Mouse (Mus musculus): ENCODE measurements at regions not wholly inside any gene's neighbourhood (a gene's known extent, or its start where the extent isn't known, plus 50 kb on each side); places are given as distances from the start of the nearest gene placed in this dataset.
"Not testable (repeated sequence)": the region's sequence is repeated elsewhere in the genome, so short reads cannot be mapped to it uniquely, and the experiment has no call there.

- Histone ChIP-seq H3K4me3 (ENCODE audit: low read depth, low read length) (no peak overlapping the region), H3K9me3 (replicated peaks) (no peaks in the 10 kb centered on the region), H3K36me3 (replicated peaks) (no peaks in the 10 kb centered on the region), H3K27me3 (ENCODE audit: insufficient read depth, low read length) (no peaks in the 10 kb centered on the region; the same call in none of the 2 replicates), H3K4me1 (ENCODE audit: insufficient read depth, low read depth, low read length) (no peaks in the 10 kb centered on the region)
- TF ChIP-seq POLR2AphosphoS5 (IDR thresholded peaks at IDR 0.05; ENCODE audit: insufficient replicate concordance, low read depth, low read length) (no peak), GATA1 (IDR thresholded peaks at IDR 0.05; ENCODE audit: borderline replicate concordance, low read length) (no peak), GATA2 (IDR thresholded peaks at IDR 0.05; ENCODE audit: borderline replicate concordance, low read depth, low read length) (no peak), CTCF (IDR thresholded peaks at IDR 0.05; ENCODE audit: low read depth, low read length) (no peak), TAL1 (conservative IDR thresholded peaks at IDR 0.05; ENCODE audit: low read depth, low read length) (no peak)
- no peak for DNase-seq (ENCODE audit: low spot score)
- no peak for ATAC-seq (ENCODE audit: extremely low read depth, insufficient number of reproducible peaks, low FRiP score, poor library complexity, severe bottlenecking)
These were observed 78.2 kb downstream of the Cd2 start for GRCm38 (mm10) chr3:101209546-101209945.

- H3K4me3 ChIP-seq (ENCODE audit: low read depth, low read length): no peak overlapping the region
- no peak for TF ChIP-seq GATA1 (IDR thresholded peaks at IDR 0.05; ENCODE audit: borderline replicate concordance, low read length)
- no peak for TF ChIP-seq GATA2 (IDR thresholded peaks at IDR 0.05; ENCODE audit: borderline replicate concordance, low read depth, low read length)
- ATAC-seq (ENCODE audit: extremely low read depth, insufficient number of reproducible peaks, low FRiP score, poor library complexity, severe bottlenecking): no peak
These were observed 79.0 kb downstream of the Cd2 start for GRCm38 (mm10) chr3:101208751-101209150.

GRCm38 (mm10) chr3:101206172-101206571, 81.6 kb downstream of the Cd2 start:
- not testable (repeated sequence) for H3K4me3 ChIP-seq (ENCODE audit: low read depth, low read length); DNase-seq (ENCODE audit: low spot score); H3K9me3 ChIP-seq (replicated peaks); H3K4me1 ChIP-seq (ENCODE audit: insufficient read depth, low read depth, low read length); H3K27me3 ChIP-seq (ENCODE audit: insufficient read depth, low read length); ATAC-seq (ENCODE audit: extremely low read depth, insufficient number of reproducible peaks, low FRiP score, poor library complexity, severe bottlenecking); H3K36me3 ChIP-seq (replicated peaks)

More at GRCm38 (mm10) chr3:101208751-101209150, 79.0 kb downstream of the Cd2 start:
- H3K27me3 ChIP-seq (ENCODE audit: insufficient read depth, low read length): no peaks in the 10 kb centered on the region; the same call in 1 of the 2 replicates
- DNase-seq (ENCODE audit: low spot score): no peak
- H3K36me3 ChIP-seq (replicated peaks): no peaks in the 10 kb centered on the region
- no peaks in the 10 kb centered on the region for H3K4me1 ChIP-seq (ENCODE audit: insufficient read depth, low read depth, low read length)
- H3K9me3 ChIP-seq (replicated peaks): no peaks in the 10 kb centered on the region

GRCm38 (mm10) chr3:101194725-101195124, 84.6 kb upstream of the Ptgfrn start:
- H3K36me3 ChIP-seq (replicated peaks): no peaks in the 10 kb centered on the region
- no peak overlapping the region for H3K4me3 ChIP-seq (ENCODE audit: low read depth, low read length)
- H3K9me3 ChIP-seq (replicated peaks): no peaks in the 10 kb centered on the region
- DNase-seq (ENCODE audit: low spot score): no peak
- no peak for TF ChIP-seq TAL1 (conservative IDR thresholded peaks at IDR 0.05; ENCODE audit: low read depth, low read length)
- TF ChIP-seq CTCF (IDR thresholded peaks at IDR 0.05; ENCODE audit: low read depth, low read length): no peak
- TF ChIP-seq POLR2AphosphoS5 (IDR thresholded peaks at IDR 0.05; ENCODE audit: insufficient replicate concordance, low read depth, low read length): no peak
- no peak for TF ChIP-seq GATA1 (IDR thresholded peaks at IDR 0.05; ENCODE audit: borderline replicate concordance, low read length)
- TF ChIP-seq GATA2 (IDR thresholded peaks at IDR 0.05; ENCODE audit: borderline replicate concordance, low read depth, low read length): no peak
- no peaks in the 10 kb centered on the region for H3K4me1 ChIP-seq (ENCODE audit: insufficient read depth, low read depth, low read length)
- ATAC-seq (ENCODE audit: extremely low read depth, insufficient number of reproducible peaks, low FRiP score, poor library complexity, severe bottlenecking): no peak
- H3K27me3 ChIP-seq (ENCODE audit: insufficient read depth, low read length): peaks cover 6% of the 10 kb centered on the region; the same call in 1 of the 2 replicates

- H3K9me3 ChIP-seq (replicated peaks): no peaks in the 10 kb centered on the region
- no peaks in the 10 kb centered on the region for H3K4me1 ChIP-seq (ENCODE audit: insufficient read depth, low read depth, low read length)
- H3K4me3 ChIP-seq (ENCODE audit: low read depth, low read length): no peak overlapping the region
- H3K27me3 ChIP-seq (ENCODE audit: insufficient read depth, low read length): peaks cover 4% of the 10 kb centered on the region; the same call in 1 of the 2 replicates
- no peak for ATAC-seq (ENCODE audit: extremely low read depth, insufficient number of reproducible peaks, low FRiP score, poor library complexity, severe bottlenecking)
- H3K36me3 ChIP-seq (replicated peaks): no peaks in the 10 kb centered on the region
- TF ChIP-seq TAL1 (conservative IDR thresholded peaks at IDR 0.05; ENCODE audit: low read depth, low read length) (no peak), POLR2AphosphoS5 (IDR thresholded peaks at IDR 0.05; ENCODE audit: insufficient replicate concordance, low read depth, low read length) (no peak), GATA2 (IDR thresholded peaks at IDR 0.05; ENCODE audit: borderline replicate concordance, low read depth, low read length) (no peak), CTCF (IDR thresholded peaks at IDR 0.05; ENCODE audit: low read depth, low read length) (no peak), GATA1 (IDR thresholded peaks at IDR 0.05; ENCODE audit: borderline replicate concordance, low read length) (no peak)
- DNase-seq (ENCODE audit: low spot score): no peak
These were observed 84.2 kb upstream of the Ptgfrn start for GRCm38 (mm10) chr3:101194319-101194718.

- Histone ChIP-seq H3K9me3 (replicated peaks) (no peaks in the 10 kb centered on the region), H3K27me3 (ENCODE audit: insufficient read depth, low read length) (peaks cover 4% of the 10 kb centered on the region; the same call in 1 of the 2 replicates), H3K4me1 (ENCODE audit: insufficient read depth, low read depth, low read length) (no peaks in the 10 kb centered on the region), H3K4me3 (ENCODE audit: low read depth, low read length) (no peak overlapping the region), H3K36me3 (replicated peaks) (no peaks in the 10 kb centered on the region)
- no peak for TF ChIP-seq CTCF (IDR thresholded peaks at IDR 0.05; ENCODE audit: low read depth, low read length)
- TF ChIP-seq TAL1 (conservative IDR thresholded peaks at IDR 0.05; ENCODE audit: low read depth, low read length): no peak
- no peak for TF ChIP-seq POLR2AphosphoS5 (IDR thresholded peaks at IDR 0.05; ENCODE audit: insufficient replicate concordance, low read depth, low read length)
- no peak for TF ChIP-seq GATA2 (IDR thresholded peaks at IDR 0.05; ENCODE audit: borderline replicate concordance, low read depth, low read length)
- TF ChIP-seq GATA1 (IDR thresholded peaks at IDR 0.05; ENCODE audit: borderline replicate concordance, low read length): no peak
- ATAC-seq (ENCODE audit: extremely low read depth, insufficient number of reproducible peaks, low FRiP score, poor library complexity, severe bottlenecking) (no peak), DNase-seq (ENCODE audit: low spot score) (no peak)
These were observed 81.4 kb upstream of the Ptgfrn start for GRCm38 (mm10) chr3:101191298-101191986.

Measured in G1E (cell line).